Mouse (Mus musculus) kidney, adult 2 months (tissue): ENCODE measurements around the gene Fmnl1.

ENCODE experiments used
- CTCF ChIP-seq: fragments of 200-500 bp; conservative IDR thresholded peaks from 2 replicates; pipeline ENCODE4 v1.5.1; 2011; ENCODE audit warnings: low read depth, mild to moderate bottlenecking, control low read depth, low read length, moderate library complexity, mixed read lengths; ENCODE audit not compliant: insufficient read depth, insufficient read length
- POLR2A ChIP-seq: fragments of 200-500 bp; IDR thresholded peaks from one replicate; pipeline ENCODE4 v1.6.1; 2011; ENCODE audit warnings: low read depth, low read length, control low read depth

DNA sequence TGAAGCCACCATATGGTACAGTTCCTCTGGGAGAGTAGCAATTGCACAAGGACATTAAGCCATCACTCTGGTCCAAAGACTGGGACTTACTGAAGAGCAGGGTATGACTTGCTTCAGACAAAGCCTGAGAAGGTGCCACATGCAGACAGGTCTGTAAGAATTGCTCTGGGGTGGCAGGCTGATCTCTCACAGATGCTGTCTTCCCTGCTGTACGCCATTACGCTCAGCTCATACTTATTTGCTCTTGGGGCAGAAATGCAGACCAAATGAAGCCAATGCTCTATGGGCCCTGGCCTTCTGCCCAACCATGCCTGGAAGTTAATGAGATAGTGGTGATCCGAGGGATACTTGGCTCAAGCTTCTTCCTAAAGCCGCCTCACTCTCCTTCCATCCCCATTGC, 73.9 kb downstream of the Fmnl1 start:
- TF ChIP-seq POLR2A (no peak), CTCF (no peak)
